Mouse (Mus musculus) myocyte (in vitro differentiated cells): ENCODE measurements around the gene Dlg1. TPM values are rescaled to one million over a fixed set of nuclear protein-coding genes. Genes with fewer than 3 reads are reported as not detected.

Experiments
- H3K27me3 ChIP-seq: one replicate; pipeline ENCODE4 v1.6.1; 2011; ENCODE audit not compliant: control insufficient read depth, insufficient read depth, insufficient read length
- H3K36me3 ChIP-seq: one replicate; pipeline ENCODE4 v1.6.1; 2011; ENCODE audit not compliant: control insufficient read depth, insufficient read depth
- H3K4me2 ChIP-seq: one replicate; pipeline ENCODE4 v1.6.1; 2011; ENCODE audit warnings: low read depth, control low read depth
- H3K4me3 ChIP-seq: one replicate; pipeline ENCODE4 v1.5.1; 2011; ENCODE audit warnings: mild to moderate bottlenecking, control low read depth, moderate library complexity
- H3K79me2 ChIP-seq: one replicate; pipeline ENCODE4 v1.6.1; 2011; ENCODE audit not compliant: control insufficient read depth, insufficient read depth
- H3ac ChIP-seq: one replicate; pipeline ENCODE4 v1.6.1; 2011; ENCODE audit not compliant: control insufficient read depth, insufficient read length
- CEBPB ChIP-seq: IDR thresholded peaks from 2 replicates; pipeline ENCODE4 v1.6.1; 2011; ENCODE audit warnings: mild to moderate bottlenecking, moderate library complexity; ENCODE audit not compliant: poor library complexity, insufficient read depth, severe bottlenecking
- E2F4 ChIP-seq: IDR thresholded peaks from one replicate; pipeline ENCODE4 v1.6.1; 2011; ENCODE audit warnings: mild to moderate bottlenecking, control low read depth, moderate library complexity; ENCODE audit not compliant: insufficient read depth
- MAX ChIP-seq: IDR thresholded peaks from one replicate; pipeline ENCODE4 v1.6.1; 2011; ENCODE audit warnings: low read depth, mild to moderate bottlenecking, control low read depth
- MYOD1 ChIP-seq, 3 experiments: IDR thresholded peaks; one replicate each; pipeline ENCODE4 v1.6.1; 2011; ENCODE audit warnings: control low read depth in 2 of 3, low read depth in 2 of 3, mild to moderate bottlenecking in 2 of 3, moderate library complexity in 1 of 3; ENCODE audit not compliant: insufficient read length in 2 of 3, control insufficient read depth in 1 of 3
- MYOG ChIP-seq, 3 experiments: IDR thresholded peaks; one replicate each; pipeline ENCODE4 v1.6.1; 2011; ENCODE audit warnings: control low read depth in 2 of 3, low read depth in 2 of 3, mild to moderate bottlenecking in 2 of 3; ENCODE audit not compliant: insufficient read length in 2 of 3, control insufficient read depth in 1 of 3, insufficient read depth in 1 of 3
- POLR2A ChIP-seq: IDR thresholded peaks from one replicate; pipeline ENCODE4 v1.6.1; 2011; ENCODE audit warnings: low read depth, mild to moderate bottlenecking, control low read depth, moderate library complexity; ENCODE audit not compliant: insufficient read length
- POLR2AphosphoS2 ChIP-seq: IDR thresholded peaks from one replicate; pipeline ENCODE4 v1.6.1; 2011; ENCODE audit warnings: low read depth, control low read depth; ENCODE audit not compliant: insufficient read length
- REST ChIP-seq: IDR thresholded peaks from one replicate; pipeline ENCODE4 v1.6.1; 2011; ENCODE audit warnings: mild to moderate bottlenecking, control low read depth, moderate library complexity; ENCODE audit not compliant: insufficient read depth, insufficient read length
- SRF ChIP-seq: IDR thresholded peaks from one replicate; pipeline ENCODE4 v1.6.1; 2011; ENCODE audit warnings: low read depth; ENCODE audit not compliant: control insufficient read depth, insufficient read length
- TCF12 ChIP-seq: IDR thresholded peaks from one replicate; pipeline ENCODE4 v1.6.1; 2011; ENCODE audit warnings: mild to moderate bottlenecking, control low read depth; ENCODE audit not compliant: poor library complexity, insufficient read depth, severe bottlenecking
- TCF3 ChIP-seq: IDR thresholded peaks from one replicate; pipeline ENCODE4 v1.6.1; 2011; ENCODE audit warnings: low read depth, control low read depth; ENCODE audit not compliant: insufficient read length
- USF1 ChIP-seq: IDR thresholded peaks from one replicate; pipeline ENCODE4 v1.6.1; 2011; ENCODE audit warnings: low read depth, mild to moderate bottlenecking, control low read depth, moderate library complexity
- polyA plus RNA-seq: library from polyadenylated mRNA; unstranded; fragments of >200 nt; fragmentation: generic; extraction: Trizol; gene quantifications from one replicate; pipeline ENCODE4 v1.2.1, GENCODE M21; 2012; ENCODE audit warnings: missing spikeins

The Dlg1 gene
- polyA plus RNA-seq, 1 experiment: 23.2 TPM

DNA sequence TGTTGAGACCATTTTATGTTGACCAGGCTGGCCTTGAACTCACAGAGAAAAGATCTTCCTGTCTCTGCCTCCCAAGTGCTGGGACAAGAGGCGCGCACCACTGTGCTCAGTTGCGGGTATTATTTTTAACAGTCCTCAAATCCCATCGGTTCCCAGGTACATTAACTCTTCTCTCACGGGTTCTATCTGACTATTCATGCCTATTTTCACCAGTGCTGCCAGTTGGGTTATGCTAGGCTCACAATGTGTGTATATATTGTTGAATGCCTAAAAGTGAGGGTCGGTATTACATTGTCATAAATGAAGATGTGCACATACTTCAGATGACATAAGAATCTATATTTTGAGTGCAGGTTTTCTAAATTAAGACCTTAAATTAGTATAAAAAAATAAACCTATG is 103.1 kb downstream of the Dlg1 start:
- no peak overlapping the region for H3K4me2 ChIP-seq
- peaks cover 80% of the 10 kb centered on the region for H3K79me2 ChIP-seq
- H3K36me3 ChIP-seq: no peaks in the 10 kb centered on the region
- no peak overlapping the region for H3K4me3 ChIP-seq
- no peaks in the 10 kb centered on the region for H3K27me3 ChIP-seq
- no peak for TF ChIP-seq TCF3
- TF ChIP-seq E2F4: no peak
- no peak for TF ChIP-seq SRF
- no peak for TF ChIP-seq CEBPB
- TF ChIP-seq MYOD1 (IDR thresholded peaks at IDR 0.05; ENCODE audit: control insufficient read depth in 1 of 3, insufficient read length in 2 of 3, low read depth in 2 of 3): no peak
- no peak for TF ChIP-seq TCF12
- TF ChIP-seq POLR2AphosphoS2: no peak
- TF ChIP-seq USF1: no peak
- no peak for TF ChIP-seq POLR2A
- TF ChIP-seq MAX: no peak
- TF ChIP-seq MYOG (IDR thresholded peaks at IDR 0.05; ENCODE audit: control insufficient read depth in 1 of 3, insufficient read depth in 1 of 3, insufficient read length in 2 of 3, low read depth in 2 of 3): no peak
- TF ChIP-seq REST: no peak
- no peak overlapping the region for H3ac ChIP-seq

DNA sequence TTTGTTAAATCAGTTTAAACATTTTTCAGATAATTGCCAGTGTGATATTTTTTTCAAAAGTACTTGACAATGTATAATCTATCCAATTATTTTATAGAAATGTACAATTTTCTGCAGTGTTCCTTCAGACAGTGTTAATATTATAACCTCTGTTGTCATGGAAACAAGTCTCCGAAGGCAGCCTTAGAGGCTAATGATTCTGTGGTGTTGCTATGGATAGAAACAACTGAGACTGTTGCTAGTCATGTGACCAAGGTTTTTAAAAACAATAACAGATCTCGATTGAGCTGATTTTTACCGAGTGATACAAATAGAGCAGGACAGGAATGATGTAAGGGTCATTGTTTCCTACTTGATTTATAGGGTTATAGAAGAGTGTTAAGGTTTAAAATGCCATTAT is 103.5 kb downstream of the Dlg1 start:
- H3K4me3 ChIP-seq: no peak overlapping the region
- TF ChIP-seq REST (no peak), MYOG (IDR thresholded peaks at IDR 0.05; ENCODE audit: control insufficient read depth in 1 of 3, insufficient read depth in 1 of 3, insufficient read length in 2 of 3, low read depth in 2 of 3) (no peak), CEBPB (no peak), MAX (no peak), E2F4 (no peak), POLR2A (no peak), USF1 (no peak), TCF3 (no peak), SRF (no peak), TCF12 (no peak), POLR2AphosphoS2 (no peak), MYOD1 (IDR thresholded peaks at IDR 0.05; ENCODE audit: control insufficient read depth in 1 of 3, insufficient read length in 2 of 3, low read depth in 2 of 3) (no peak)
- no peak overlapping the region for H3ac ChIP-seq
- H3K4me2 ChIP-seq: no peak overlapping the region
- H3K27me3 ChIP-seq: no peaks in the 10 kb centered on the region
- no peaks in the 10 kb centered on the region for H3K36me3 ChIP-seq
- H3K79me2 ChIP-seq: peaks cover 80% of the 10 kb centered on the region

DNA sequence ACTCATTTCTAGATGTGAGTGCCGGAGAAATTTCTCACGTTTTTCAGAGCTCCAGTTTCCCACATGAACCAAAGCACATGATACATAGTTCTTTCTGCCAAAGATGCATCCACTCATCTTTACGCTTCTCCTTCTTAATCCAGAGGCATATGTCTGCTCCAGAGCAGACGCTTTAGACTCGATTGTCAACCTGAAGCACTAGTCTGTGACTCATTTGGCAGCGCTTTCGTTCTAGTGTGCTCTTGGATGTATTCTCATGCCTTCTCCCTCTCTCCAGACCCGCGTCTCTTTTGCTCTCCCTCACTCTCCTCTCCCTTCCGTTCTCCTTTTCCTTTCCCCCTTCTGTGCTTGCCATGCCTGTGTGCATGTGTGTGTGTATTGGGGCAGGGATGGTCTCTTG is 112.7 kb downstream of the Dlg1 start:
- H3K4me3 ChIP-seq: no peak overlapping the region
- TF ChIP-seq REST (no peak), MYOD1 (IDR thresholded peaks at IDR 0.05; ENCODE audit: control insufficient read depth in 1 of 3, insufficient read length in 2 of 3, low read depth in 2 of 3) (no peak), CEBPB (no peak), TCF3 (no peak), MAX (no peak), SRF (no peak), TCF12 (no peak), MYOG (IDR thresholded peaks at IDR 0.05; ENCODE audit: control insufficient read depth in 1 of 3, insufficient read depth in 1 of 3, insufficient read length in 2 of 3, low read depth in 2 of 3) (no peak), POLR2A (no peak), POLR2AphosphoS2 (no peak), E2F4 (no peak), USF1 (no peak)
- H3K36me3 ChIP-seq: no peaks in the 10 kb centered on the region
- no peak overlapping the region for H3ac ChIP-seq
- peaks cover 40% of the 10 kb centered on the region for H3K79me2 ChIP-seq
- H3K27me3 ChIP-seq: no peaks in the 10 kb centered on the region
- no peak overlapping the region for H3K4me2 ChIP-seq

DNA sequence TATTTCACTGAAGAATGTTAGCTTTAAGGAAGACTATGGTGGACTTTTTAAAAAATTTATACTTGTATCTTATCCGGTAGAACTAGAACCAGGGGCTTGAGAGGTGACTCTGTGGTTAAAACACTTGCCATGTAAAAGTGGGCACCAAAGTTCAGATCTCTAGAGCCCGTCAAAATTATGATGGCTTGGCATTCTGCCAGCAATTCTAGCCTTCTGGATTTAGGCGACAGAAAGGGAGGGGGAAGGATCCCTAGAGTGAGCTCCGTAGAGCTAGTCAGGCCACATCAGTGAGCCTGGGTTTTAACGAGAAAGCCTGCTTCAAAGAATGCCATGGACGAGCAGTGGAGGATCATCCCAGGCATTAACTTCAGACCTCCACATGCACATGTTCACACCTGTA is 117.8 kb downstream of the Dlg1 start:
- no peak overlapping the region for H3K4me3 ChIP-seq
- peaks cover 27% of the 10 kb centered on the region for H3K79me2 ChIP-seq
- no peak overlapping the region for H3K4me2 ChIP-seq
- no peaks in the 10 kb centered on the region for H3K27me3 ChIP-seq
- no peak for TF ChIP-seq MAX
- TF ChIP-seq POLR2AphosphoS2: no peak
- TF ChIP-seq SRF: no peak
- no peak for TF ChIP-seq CEBPB
- TF ChIP-seq TCF12: no peak
- no peak for TF ChIP-seq MYOD1 (IDR thresholded peaks at IDR 0.05; ENCODE audit: control insufficient read depth in 1 of 3, insufficient read length in 2 of 3, low read depth in 2 of 3)
- no peak for TF ChIP-seq POLR2A
- TF ChIP-seq REST: no peak
- TF ChIP-seq E2F4: no peak
- TF ChIP-seq MYOG (IDR thresholded peaks at IDR 0.05; ENCODE audit: control insufficient read depth in 1 of 3, insufficient read depth in 1 of 3, insufficient read length in 2 of 3, low read depth in 2 of 3): no peak
- no peak for TF ChIP-seq USF1
- no peak for TF ChIP-seq TCF3
- H3K36me3 ChIP-seq: peaks cover 4% of the 10 kb centered on the region
- no peak overlapping the region for H3ac ChIP-seq

DNA sequence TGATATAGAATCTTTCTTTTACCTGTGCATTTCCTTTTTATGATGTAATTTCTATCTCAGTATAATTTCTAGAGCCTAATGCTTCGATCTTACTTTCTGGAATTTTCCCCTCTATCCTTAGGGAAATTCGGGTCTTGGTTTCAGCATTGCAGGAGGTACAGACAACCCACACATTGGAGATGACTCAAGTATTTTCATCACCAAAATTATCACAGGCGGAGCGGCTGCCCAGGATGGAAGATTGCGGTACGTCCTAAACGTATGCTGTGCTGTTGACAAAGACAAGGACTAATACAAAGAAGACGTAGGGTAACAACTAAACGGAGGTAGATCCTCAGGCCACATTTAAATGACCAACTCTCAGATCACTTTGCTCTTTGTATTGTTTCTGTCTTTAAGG is 126.8 kb downstream of the Dlg1 start:
- Histone ChIP-seq H3K79me2 (peaks cover 4% of the 10 kb centered on the region), H3K4me3 (no peak overlapping the region), H3ac (no peak overlapping the region), H3K36me3 (peaks cover 25% of the 10 kb centered on the region), H3K4me2 (no peak overlapping the region), H3K27me3 (no peaks in the 10 kb centered on the region)
- TF ChIP-seq TCF12 (no peak), POLR2AphosphoS2 (no peak), POLR2A (no peak)
